Mouse (Mus musculus) bone marrow, adult 2 months (tissue): ENCODE results near the gene Eif2b1. TPM values are rescaled to one million over a fixed set of nuclear protein-coding genes. Genes with fewer than 3 reads are reported as not detected.

Source experiments
- H3K27ac ChIP-seq: fragments of 200-500 bp; 2 replicates; pipeline ENCODE4 v1.5.1; 2012; ENCODE audit warnings: low read depth, mild to moderate bottlenecking, control low read depth, inconsistent platforms, low read length; ENCODE audit not compliant: control insufficient read depth, poor library complexity, insufficient read depth
- H3K4me1 ChIP-seq: fragments of 200-500 bp; 2 replicates; pipeline ENCODE4 v1.6.1; 2011; ENCODE audit warnings: low read length; ENCODE audit not compliant: control insufficient read depth, insufficient read depth
- H3K4me3 ChIP-seq: fragments of 200-500 bp; replicated peaks from 2 replicates; pipeline ENCODE3; 2011; ENCODE audit warnings: mild to moderate bottlenecking, low read depth, low read length, control low read depth; ENCODE audit not compliant: control insufficient read depth
- CTCF ChIP-seq: fragments of 200-500 bp; IDR thresholded peaks from 2 replicates; pipeline ENCODE4 v1.5.1; 2011; ENCODE audit warnings: low read length, control low read depth; ENCODE audit not compliant: control insufficient read depth, insufficient read depth
- POLR2A ChIP-seq: fragments of 200-500 bp; IDR thresholded peaks from 2 replicates; pipeline ENCODE4 v1.6.1; 2011; ENCODE audit warnings: low read depth, mild to moderate bottlenecking, control low read depth, low read length, borderline replicate concordance; ENCODE audit not compliant: control insufficient read depth
- WGBS: fragments of 180-500 bp; shearing (Covaris S2); methylation state at CpG from one replicate; pipeline ENCODE4 v1.1.7; 2018; 5-methylcytosine and 5-hydroxymethylcytosine counted together
- polyA plus RNA-seq: library from polyadenylated mRNA; stranded (reverse); fragments of >200 nt; gene quantifications from 2 replicates; pipeline ENCODE4 v1.2.4, GENCODE M21; 2011; ENCODE audit warnings: low replicate concordance; ENCODE audit not compliant: missing spikeins, insufficient read depth, insufficient read length

The Eif2b1 gene
- polyA plus RNA-seq, 1 experiment = 16.6 TPM

DNA sequence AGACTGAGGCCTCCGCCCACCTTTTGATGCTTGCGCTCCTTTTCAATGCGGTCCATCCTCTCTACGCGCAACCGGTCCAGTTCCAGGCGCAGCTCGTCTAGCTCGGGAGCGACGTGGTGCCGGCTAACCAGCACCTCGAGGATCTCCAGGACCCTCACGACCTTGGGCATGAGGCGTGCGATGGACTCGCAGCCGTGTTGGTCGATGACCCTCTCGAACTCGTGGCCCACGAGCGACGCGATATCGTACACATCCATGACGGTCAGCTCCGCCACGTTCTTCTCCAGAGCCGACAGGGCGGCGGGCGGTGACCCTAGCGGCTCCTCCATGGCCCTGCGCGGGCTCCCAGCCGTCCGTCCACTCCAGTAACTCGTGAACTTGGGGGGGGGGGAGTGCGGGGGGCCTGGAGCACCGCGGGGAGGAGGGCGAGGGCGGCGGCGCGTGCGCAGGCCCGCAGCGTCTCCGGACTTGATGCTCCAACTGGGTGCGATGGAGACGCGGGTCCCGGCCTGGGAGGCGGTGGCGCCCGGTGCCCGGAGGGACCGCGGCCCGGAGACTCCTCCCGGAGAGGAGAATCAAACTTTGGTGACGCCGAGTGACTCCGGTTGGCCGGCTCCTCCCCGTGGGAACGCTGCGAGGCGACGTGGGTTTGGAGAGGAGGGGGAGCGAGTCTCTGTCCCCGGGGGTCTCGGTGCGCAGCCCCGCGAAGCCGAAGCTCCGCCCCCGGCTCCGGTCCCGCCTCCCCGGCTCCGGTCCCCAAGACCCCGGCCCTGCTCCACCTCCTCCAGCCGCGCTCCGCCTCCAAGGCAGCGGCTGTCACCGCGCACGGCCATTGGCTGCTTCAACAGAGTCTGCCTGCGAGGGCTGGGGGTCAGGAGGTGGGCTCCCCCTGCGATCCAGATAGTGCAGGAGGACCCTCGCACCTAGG is 48.0 kb downstream of the Eif2b1 start, which contains the start of gene Rilpl1:
Rilpl1 (minus strand) TSS at position 737 of the 928 bp plus-strand sequence.
- TF ChIP-seq CTCF (no peak), POLR2A (no peak)
- Histone ChIP-seq H3K4me1 (no peaks in the 10 kb centered on the region), H3K4me3 (peak within 1 kb of the TSS; percentile 54), H3K27ac (no peak within 1 kb of the TSS)
- under 1% methylated on average over 95 of the region's 96 CpGs for WGBS

DNA sequence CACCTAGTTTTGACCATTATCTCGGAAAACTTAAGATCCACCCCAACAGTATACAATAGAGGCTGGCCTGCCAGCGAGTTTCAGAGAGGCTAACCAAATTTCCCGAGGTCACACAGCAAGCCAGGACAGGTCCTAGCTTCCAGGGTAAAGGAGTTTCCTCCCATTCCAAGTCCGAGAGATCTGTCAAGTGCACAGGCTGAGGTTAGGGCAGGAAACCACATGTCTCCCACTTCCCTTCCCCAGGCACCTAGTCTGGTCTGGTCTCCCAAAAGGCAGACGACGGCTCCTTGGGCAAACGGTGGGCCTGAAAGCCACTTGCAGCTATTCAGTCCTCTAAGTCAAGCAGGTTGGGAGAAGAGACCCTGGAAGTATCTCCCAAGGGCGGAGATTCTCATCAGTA is 49.2 kb downstream of the Eif2b1 start:
- TF ChIP-seq POLR2A (no peak), CTCF (no peak)
- no peaks in the 10 kb centered on the region for H3K4me1 ChIP-seq
- H3K4me3 ChIP-seq = no peak overlapping the region
- no peak overlapping the region for H3K27ac ChIP-seq
- WGBS = 15% methylated on average over 8 of the region's 8 CpGs

DNA sequence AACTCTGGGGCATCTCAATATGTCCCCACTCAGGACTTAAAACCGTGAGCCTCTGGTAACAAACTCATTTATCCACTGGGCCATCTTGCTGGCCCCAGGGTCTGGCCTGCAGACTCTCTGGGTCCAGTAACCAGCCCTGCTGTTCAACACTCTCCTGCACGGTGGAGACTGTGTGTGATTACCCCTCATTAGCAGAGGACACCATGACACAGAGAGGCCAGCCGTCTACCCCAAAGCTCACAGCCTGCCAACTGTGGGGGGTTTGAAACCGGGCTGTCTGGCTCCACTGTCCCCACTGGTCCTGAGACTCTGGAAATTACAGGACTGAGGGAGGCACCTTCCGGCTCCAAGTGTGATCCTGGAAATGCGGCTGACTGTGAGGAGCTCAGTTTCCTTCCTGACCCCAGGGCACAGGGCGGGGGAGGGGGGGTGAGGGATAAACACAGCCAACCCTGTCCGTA is 49.7 kb downstream of the Eif2b1 start:
- no peak for TF ChIP-seq POLR2A
- no peaks in the 10 kb centered on the region for H3K4me1 ChIP-seq
- H3K4me3 ChIP-seq = no peak overlapping the region
- WGBS = 59% methylated on average over 8 of the region's 8 CpGs
- H3K27ac ChIP-seq = no peak overlapping the region

DNA sequence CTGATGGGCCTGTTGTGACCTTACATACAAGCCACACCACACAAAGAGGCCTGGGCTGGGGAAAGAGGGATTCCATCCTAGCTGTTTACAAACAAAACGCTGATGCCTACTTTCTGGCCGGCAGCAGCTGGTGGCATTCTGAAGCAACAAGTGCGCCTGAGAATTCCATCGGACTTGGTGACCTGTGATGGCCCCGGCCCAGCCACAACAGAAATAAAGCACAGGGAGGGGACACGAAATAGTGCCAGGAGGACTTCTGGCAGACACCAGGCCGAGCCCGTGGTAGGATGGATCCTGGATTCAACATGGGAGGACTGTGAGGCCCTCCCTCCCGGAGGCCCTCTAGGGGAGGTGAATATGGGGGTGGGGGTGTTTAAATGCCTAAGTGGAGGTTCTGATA is 50.1 kb downstream of the Eif2b1 start:
- Histone ChIP-seq H3K27ac (no peak overlapping the region), H3K4me1 (no peaks in the 10 kb centered on the region), H3K4me3 (no peak overlapping the region)
- TF ChIP-seq CTCF (no peak), POLR2A (no peak)
- WGBS = 85% methylated on average over 9 of the region's 9 CpGs

DNA sequence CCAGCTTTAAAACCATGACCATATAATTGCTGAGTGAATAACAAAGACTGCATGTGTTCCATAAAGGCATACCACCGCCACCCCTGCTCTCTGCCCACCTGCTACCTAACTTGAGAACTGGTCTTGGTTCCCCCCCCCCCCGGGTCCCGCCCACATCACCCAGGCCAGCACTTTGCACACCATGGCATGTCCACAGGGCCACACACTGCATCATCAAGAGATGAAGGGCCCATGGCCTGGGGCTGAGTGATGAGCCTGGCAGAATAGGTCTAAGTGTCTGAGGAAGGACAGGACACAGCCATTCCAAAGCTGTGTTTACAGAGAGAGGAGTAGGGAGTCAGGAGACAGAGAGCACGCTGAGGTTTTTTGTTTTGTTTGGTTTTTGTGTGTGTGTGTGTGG is 50.6 kb downstream of the Eif2b1 start:
- no peak overlapping the region for H3K4me3 ChIP-seq
- WGBS = 77% methylated on average over 4 of the region's 4 CpGs
- H3K27ac ChIP-seq = no peak overlapping the region
- TF ChIP-seq CTCF = no peak
- no peak for TF ChIP-seq POLR2A
- no peaks in the 10 kb centered on the region for H3K4me1 ChIP-seq

DNA sequence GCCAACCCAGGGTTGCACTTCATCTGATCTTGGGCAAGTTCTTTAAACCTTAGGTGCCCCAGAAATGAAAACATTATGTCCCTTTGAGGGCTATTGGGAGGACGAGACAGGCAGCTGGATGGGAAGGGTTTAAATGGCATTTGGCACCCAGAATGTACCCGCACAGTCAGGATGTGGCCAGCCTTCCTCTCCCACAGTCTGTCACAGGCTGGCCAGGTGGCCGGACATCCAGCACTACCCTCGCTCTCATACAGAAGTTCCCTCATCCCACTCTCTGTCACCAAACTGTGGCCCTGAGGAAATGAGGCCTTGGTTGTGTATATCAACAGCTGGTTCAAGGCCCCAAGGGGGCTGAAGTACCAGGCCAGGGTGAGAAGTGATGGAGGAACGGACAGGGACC is 54.0 kb downstream of the Eif2b1 start:
- TF ChIP-seq POLR2A = no peak
- TF ChIP-seq CTCF = no peak
- WGBS = 26% methylated on average over 5 of the region's 5 CpGs
- no peaks in the 10 kb centered on the region for H3K4me1 ChIP-seq
- H3K4me3 ChIP-seq = no peak overlapping the region
- no peak overlapping the region for H3K27ac ChIP-seq

DNA sequence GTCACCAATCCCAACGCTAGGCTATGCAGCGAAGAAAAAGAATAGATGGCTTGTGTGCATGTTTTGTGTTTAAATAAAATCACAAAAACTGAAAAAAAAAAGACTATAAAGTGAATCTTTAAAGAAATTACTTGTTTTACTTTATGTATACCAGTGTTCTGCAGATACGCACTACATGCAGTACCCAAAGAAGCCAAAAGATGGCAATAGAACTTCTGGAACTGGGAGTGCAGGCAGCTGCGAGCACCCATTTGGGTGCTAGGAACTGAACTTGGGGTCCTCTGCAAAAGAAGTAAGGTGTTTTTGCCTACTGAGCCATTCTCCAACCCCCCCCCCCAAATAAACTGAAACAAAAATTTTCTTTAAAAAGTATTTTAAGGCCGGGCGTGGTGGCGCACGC is 55.9 kb downstream of the Eif2b1 start:
- H3K4me1 ChIP-seq = no peaks in the 10 kb centered on the region
- TF ChIP-seq CTCF = no peak
- TF ChIP-seq POLR2A = no peak
- 95% methylated on average over 8 of the region's 8 CpGs for WGBS
- no peak overlapping the region for H3K4me3 ChIP-seq
- no peak overlapping the region for H3K27ac ChIP-seq

DNA sequence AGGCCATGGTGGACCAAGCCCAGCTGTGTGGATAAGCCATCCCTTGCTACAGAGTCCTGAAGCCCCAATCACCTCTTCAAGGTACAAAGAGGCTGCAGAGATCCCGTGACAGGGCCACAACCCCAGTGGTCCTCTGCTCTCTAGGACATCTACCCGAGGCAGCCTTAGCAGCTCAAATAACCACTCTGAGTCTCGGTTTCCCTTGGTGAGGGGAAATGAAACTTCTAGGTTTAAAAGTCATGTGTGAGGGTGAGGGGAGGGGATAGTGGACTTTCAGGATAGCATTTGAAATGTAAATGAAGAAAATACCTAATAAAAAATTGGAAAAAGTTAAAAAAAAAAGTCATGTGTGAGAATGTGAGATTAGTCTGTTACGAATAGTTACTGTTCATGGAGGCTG is 57.3 kb downstream of the Eif2b1 start:
- no peak overlapping the region for H3K4me3 ChIP-seq
- no peak overlapping the region for H3K27ac ChIP-seq
- 64% methylated on average over 4 of the region's 4 CpGs for WGBS
- TF ChIP-seq CTCF = no peak
- no peak for TF ChIP-seq POLR2A
- H3K4me1 ChIP-seq = no peaks in the 10 kb centered on the region

Other genes with a start within 250 kb of the Eif2b1 start
- 35.9 and 43.9 TPM in 2 replicates for gene Cdk2ap1, start 216.0 kb downstream of the Eif2b1 start, polyA plus RNA-seq
- gene Sbno1, start 153.1 kb downstream of the Eif2b1 start, polyA plus RNA-seq = 26.5 and 50.4 TPM in 2 replicates
- gene Kmt5a, start 139.2 kb downstream of the Eif2b1 start, polyA plus RNA-seq = 100.0 and 137 TPM in 2 replicates
- gene Rilpl2, start 100.8 kb downstream of the Eif2b1 start, polyA plus RNA-seq = 13.5 and 18.3 TPM in 2 replicates
- gene Snrnp35, start 96.0 kb downstream of the Eif2b1 start, polyA plus RNA-seq = 12.7 and 24.2 TPM in 2 replicates
- gene Rilpl1, start 47.7 kb downstream of the Eif2b1 start, polyA plus RNA-seq = 1.4 and 6.2 TPM in 2 replicates
- 117 TPM in 2 replicates for gene Tmed2, start 38.4 kb downstream of the Eif2b1 start, polyA plus RNA-seq
- gene Ddx55, start 26.3 kb downstream of the Eif2b1 start, polyA plus RNA-seq = 11.7 and 22.9 TPM in 2 replicates
- gene Gtf2h3, start within 50 bp of the Eif2b1 start, polyA plus RNA-seq = 7.8 and 8.3 TPM in 2 replicates
- gene Atp6v0a2, start 49.4 kb upstream of the Eif2b1 start, polyA plus RNA-seq = 10.5 and 23.4 TPM in 2 replicates
- 0.09 TPM in 1 of 2 replicates, not detected in the other for gene Dnah10, start 146.0 kb upstream of the Eif2b1 start, polyA plus RNA-seq